Mouse (Mus musculus) liver, embryonic 14.5 days (tissue): ENCODE data around the gene Cited4. TPM values are rescaled to one million over a fixed set of nuclear protein-coding genes. Genes with fewer than 3 reads are reported as not detected.

Source experiments
- ATAC-seq: fragments of 200-750 bp; cut with Nextera tagmentation; 2 replicates; pipeline ENCODE4 v1.8.0; 2017; ENCODE audit warnings: moderate number of reproducible peaks, mild to moderate bottlenecking, moderate library complexity; ENCODE audit not compliant: insufficient read depth
- DNase-seq, 3 experiments: peaks; one replicate each; pipeline ENCODE4 v3.0.0-alpha.2; 2012 to 2013; ENCODE audit warnings: low read depth in 3 of 3, low spot score in 3 of 3
- H3K27ac ChIP-seq: fragments of 300-500 bp; sonication (generic); 2 replicates; pipeline ENCODE4 v1.5.1; 2014; ENCODE audit warnings: moderate library complexity, mild to moderate bottlenecking, control low read depth, inconsistent platforms
- H3K27me3 ChIP-seq: fragments of 300-500 bp; sonication (generic); 2 replicates; pipeline ENCODE4 v1.6.1; 2014; ENCODE audit warnings: mild to moderate bottlenecking, low read length, moderate library complexity; ENCODE audit not compliant: control insufficient read depth, insufficient read depth
- H3K36me3 ChIP-seq: fragments of 300-500 bp; sonication (generic); replicated peaks from 2 replicates; pipeline ENCODE4 v1.6.1; 2014; ENCODE audit warnings: low read depth; ENCODE audit not compliant: control insufficient read depth, insufficient read depth
- H3K4me1 ChIP-seq, 2 experiments: fragments of 200-500 bp in 1 of 2; fragments of 300-500 bp in 1 of 2; sonication (generic) in 1 of 2; replicated peaks; 2 replicates each; pipeline ENCODE4 v1.6.1; 2012 to 2014; ENCODE audit warnings: antibody characterized with exemption in 1 of 2, inconsistent platforms in 1 of 2, low read length in 1 of 2; ENCODE audit not compliant: control insufficient read depth in 2 of 2, insufficient read depth in 2 of 2
- H3K4me2 ChIP-seq: fragments of 300-500 bp; sonication (generic); 2 replicates; pipeline ENCODE4 v1.6.1; 2014; ENCODE audit warnings: low read depth, mild to moderate bottlenecking, control low read depth, moderate library complexity
- H3K4me3 ChIP-seq, 2 experiments: fragments of 200-500 bp in 1 of 2; fragments of 300-500 bp in 1 of 2; sonication (generic) in 1 of 2; 2 replicates each; pipeline ENCODE4 v1.5.1; 2012 to 2014; ENCODE audit warnings: low read depth in 2 of 2, low read length in 2 of 2, mild to moderate bottlenecking in 2 of 2, control low read depth in 1 of 2, inconsistent platforms in 1 of 2, moderate library complexity in 1 of 2; ENCODE audit not compliant: insufficient read depth in 1 of 2
- H3K9ac ChIP-seq: fragments of 300-500 bp; sonication (generic); replicated peaks from 2 replicates; pipeline ENCODE4 v1.6.1; 2014; ENCODE audit warnings: mild to moderate bottlenecking, control low read depth, moderate library complexity
- H3K9me3 ChIP-seq: fragments of 300-500 bp; sonication (generic); 2 replicates; pipeline ENCODE4 v1.6.1; 2016; ENCODE audit warnings: low read length, mixed read lengths; ENCODE audit not compliant: control insufficient read depth
- CTCF ChIP-seq: IDR thresholded peaks from 2 replicates; pipeline ENCODE4 v1.5.1; 2016; ENCODE audit warnings: antibody characterized with exemption, low read depth, control low read depth
- EP300 ChIP-seq: IDR thresholded peaks from 2 replicates; pipeline ENCODE4 v1.6.1; 2016; ENCODE audit warnings: antibody characterized with exemption, low read depth
- WGBS: fragments of 180-500 bp; shearing (Covaris S2); extraction: QIAGEN DNeasy Blood & Tissue Kit; methylation state at CpG from one replicate; pipeline ENCODE4 v1.1.7; 2014; ENCODE audit not compliant: insufficient replicate concordance; 5-methylcytosine and 5-hydroxymethylcytosine counted together
- polyA plus RNA-seq, 2 experiments: library from polyadenylated mRNA; depleted of rRNA in 1 of 2; stranded (reverse) in 1 of 2; unstranded in 1 of 2; fragments of >200 nt; fragmentation: Nextera tagmentation in 1 of 2; extraction: Ambion mirVana in 1 of 2; gene quantifications; 2 replicates each; pipeline versions ENCODE4 v1.2.1 to v1.2.3; 2012 to 2014

The Cited4 gene
- polyA plus RNA-seq, 2 experiments, result 76.6 to 79.1 TPM

GRCm38 (mm10) chr4:120687282-120687681 is 20.9 kb downstream of the Cited4 start:
- Histone ChIP-seq H3K4me2 (no peak overlapping the region), H3K9me3 (no peaks in the 10 kb centered on the region), H3K36me3 (no peaks in the 10 kb centered on the region), H3K4me3 (no peak overlapping the region), H3K9ac (no peak overlapping the region), H3K27ac (no peak overlapping the region), H3K27me3 (no peaks in the 10 kb centered on the region), H3K4me1 (peaks cover 15 to 20% of the 10 kb centered on the region in 2 experiments)
- TF ChIP-seq CTCF, result no peak
- DNase-seq (no peak), ATAC-seq (no peak)
- 57% methylated on average over 6 of the region's 6 CpGs for WGBS

GRCm38 (mm10) chr4:120689317-120689716 is 22.9 kb downstream of the Cited4 start:
- H3K4me1 ChIP-seq, result peaks cover 0 to under 1% of the 10 kb centered on the region in 2 experiments; a peak in 2 of 4 replicates
- no peak overlapping the region for H3K27ac ChIP-seq
- no peak overlapping the region for H3K4me2 ChIP-seq
- no peak for DNase-seq
- TF ChIP-seq EP300, result no peak
- no peak for TF ChIP-seq CTCF
- no peak overlapping the region for H3K9ac ChIP-seq
- WGBS, result 50% methylated on average over 6 of the region's 6 CpGs
- no peaks in the 10 kb centered on the region for H3K9me3 ChIP-seq
- no peaks in the 10 kb centered on the region for H3K27me3 ChIP-seq
- H3K36me3 ChIP-seq, result no peaks in the 10 kb centered on the region
- no peak overlapping the region for H3K4me3 ChIP-seq
- no peak for ATAC-seq

- no peak for DNase-seq
- no peaks in the 10 kb centered on the region; the same call in 1 of the 2 replicates for H3K27me3 ChIP-seq
- WGBS, result 38% methylated on average over 10 of the region's 10 CpGs
Observed at GRCm38 (mm10) chr4:120692717-120693116, 26.3 kb downstream of the Cited4 start.

GRCm38 (mm10) chr4:120697353-120697752 is 31.0 kb downstream of the Cited4 start:
- TF ChIP-seq CTCF (no peak), EP300 (no peak)
- no peak overlapping the region for H3K4me2 ChIP-seq
- WGBS, result 84% methylated on average over 8 of the region's 8 CpGs
- H3K9me3 ChIP-seq, result no peaks in the 10 kb centered on the region
- H3K9ac ChIP-seq, result no peak overlapping the region
- peaks cover 0 to 2% of the 10 kb centered on the region in 2 experiments; a peak in 1 of 4 replicates for H3K4me1 ChIP-seq
- H3K27ac ChIP-seq, result no peak overlapping the region
- ATAC-seq (no peak), DNase-seq (no peak)
- peaks cover 19% of the 10 kb centered on the region for H3K27me3 ChIP-seq
- no peak overlapping the region for H3K4me3 ChIP-seq
- H3K36me3 ChIP-seq, result no peaks in the 10 kb centered on the region

More at GRCm38 (mm10) chr4:120692717-120693116, 26.3 kb downstream of the Cited4 start:
- TF ChIP-seq CTCF, result peak; percentile 73
- no peak for TF ChIP-seq EP300
- no peaks in the 10 kb centered on the region for H3K36me3 ChIP-seq
- H3K27ac ChIP-seq, result no peak overlapping the region
- no peak overlapping the region for H3K4me2 ChIP-seq
- no peaks in the 10 kb centered on the region; a peak in 1 of 4 replicates for H3K4me1 ChIP-seq
- H3K9me3 ChIP-seq, result no peaks in the 10 kb centered on the region
- no peak for ATAC-seq
- H3K9ac ChIP-seq, result no peak overlapping the region
- no peak overlapping the region for H3K4me3 ChIP-seq

- peak; percentile 57; the same call in 1 of the 2 replicates for ATAC-seq
- no peak overlapping the region for H3K9ac ChIP-seq
- H3K27me3 ChIP-seq, result peaks cover 19% of the 10 kb centered on the region
- H3K9me3 ChIP-seq, result no peaks in the 10 kb centered on the region
- 13% methylated on average over 35 of the region's 35 CpGs for WGBS
- peaks cover 0 to 2% of the 10 kb centered on the region in 2 experiments; a peak in 1 of 4 replicates for H3K4me1 ChIP-seq
- no peak overlapping the region for H3K27ac ChIP-seq
- TF ChIP-seq CTCF, result no peak
- no peak for TF ChIP-seq EP300
- H3K4me3 ChIP-seq, result no peak overlapping the region
- no peaks in the 10 kb centered on the region for H3K36me3 ChIP-seq
- H3K4me2 ChIP-seq, result peak overlapping the region; percentile 44
- no peak for DNase-seq
Observed at GRCm38 (mm10) chr4:120697799-120698484, 31.6 kb downstream of the Cited4 start.
